Mouse (Mus musculus) intestine, embryonic 16.5 days (tissue): Measurements from ENCODE around the gene Amfr. TPM values are rescaled to one million over a fixed set of nuclear protein-coding genes. Genes with fewer than 3 reads are reported as not detected.

Experiments used
- ATAC-seq: fragments of 200-750 bp; cut with Nextera tagmentation; 2 replicates; pipeline ENCODE4 v1.8.0; 2017; ENCODE audit warnings: moderate TSS enrichment, moderate library complexity
- H3K27ac ChIP-seq: fragments of 300-500 bp; sonication (generic); 2 replicates; pipeline ENCODE4 v1.5.1; 2014; ENCODE audit warnings: mild to moderate bottlenecking, low read length
- H3K27me3 ChIP-seq: fragments of 300-500 bp; sonication (generic); replicated peaks from 2 replicates; pipeline ENCODE4 v1.6.1; 2014; ENCODE audit warnings: low read length, control low read depth, mixed read lengths; ENCODE audit not compliant: control insufficient read depth, insufficient read depth
- H3K36me3 ChIP-seq: fragments of 300-500 bp; sonication (generic); 2 replicates; pipeline ENCODE4 v1.6.1; 2014; ENCODE audit warnings: low read length, control low read depth; ENCODE audit not compliant: control insufficient read depth, insufficient read depth
- H3K4me1 ChIP-seq: fragments of 300-500 bp; sonication (generic); 2 replicates; pipeline ENCODE4 v1.6.1; 2014; ENCODE audit warnings: low read length, control low read depth, mixed read lengths; ENCODE audit not compliant: control insufficient read depth, insufficient read depth
- H3K4me2 ChIP-seq: fragments of 300-500 bp; sonication (generic); 2 replicates; pipeline ENCODE4 v1.6.1; 2014; ENCODE audit warnings: low read depth, low read length, control low read depth
- H3K4me3 ChIP-seq: fragments of 300-500 bp; sonication (generic); 2 replicates; pipeline ENCODE4 v1.5.1; 2014; ENCODE audit warnings: mild to moderate bottlenecking, low read length
- H3K9ac ChIP-seq: fragments of 300-500 bp; sonication (generic); 2 replicates; pipeline ENCODE4 v1.6.1; 2014; ENCODE audit warnings: low read depth, low read length
- H3K9me3 ChIP-seq: fragments of 300-500 bp; sonication (generic); 2 replicates; pipeline ENCODE4 v1.6.1; 2016; ENCODE audit warnings: low read length, control low read depth; ENCODE audit not compliant: control insufficient read depth
- WGBS: fragments of 180-500 bp; shearing (Covaris S2); extraction: QIAGEN DNeasy Blood & Tissue Kit; methylation state at CpG from one replicate; pipeline ENCODE4 v1.1.7; 2014; 5-methylcytosine and 5-hydroxymethylcytosine counted together
- microRNA-seq: library from miRNA; unstranded; fragments of <30 nt; microRNA quantifications from one replicate; pipeline ENCODE4, GENCODE M21; 2016
- polyA plus RNA-seq: library from polyadenylated mRNA; unstranded; fragments of >200 nt; fragmentation: Nextera tagmentation; extraction: Ambion mirVana; gene quantifications from 2 replicates; pipeline ENCODE4 v1.2.1, GENCODE M21; 2015

Gene Amfr
- polyA plus RNA-seq, 1 experiment from 2014 or later, result 27.8 TPM

DNA sequence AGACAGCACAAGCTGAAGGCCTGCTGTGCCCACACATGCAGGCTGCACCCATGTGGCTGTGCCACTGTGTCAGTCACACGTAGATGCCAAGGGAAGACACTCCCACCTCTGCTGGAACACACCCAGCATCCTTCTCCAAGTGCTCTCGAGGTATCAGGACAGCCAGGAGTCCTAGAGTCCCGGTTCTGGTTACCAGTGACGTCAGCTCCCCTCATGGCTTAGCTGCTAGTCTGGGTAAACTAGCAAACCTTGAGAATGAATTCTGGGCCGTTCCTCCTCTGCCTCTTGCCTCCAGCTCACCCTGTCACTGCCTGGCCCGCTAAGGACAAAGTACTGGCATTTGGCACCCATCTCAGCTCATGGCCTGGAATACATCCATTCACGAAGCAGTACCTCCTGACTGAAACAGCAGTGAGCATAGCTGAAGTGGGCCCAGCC, 88.7 kb downstream of the Amfr start:
- Histone ChIP-seq H3K4me2 (no peak overlapping the region), H3K9ac (no peak overlapping the region), H3K27ac (no peak overlapping the region), H3K36me3 (no peaks in the 10 kb centered on the region), H3K9me3 (no peaks in the 10 kb centered on the region), H3K4me3 (no peak overlapping the region), H3K27me3 (no peaks in the 10 kb centered on the region), H3K4me1 (peaks cover 7% of the 10 kb centered on the region; the same call in 1 of the 2 replicates)
- ATAC-seq, result no peak
- WGBS, result 48% methylated on average over 7 of the region's 7 CpGs

Small RNAs within 50 kb of the gene (microRNA-seq; reads per million reads assigned to microRNA genes)
- gene Gm24159, result not detected

Other genes with a start within 250 kb of the Amfr start
- 10.4 and 10.6 TPM in 2 replicates for gene Gnao1, start 202.9 kb downstream of the Amfr start, polyA plus RNA-seq
- gene Nudt21, start 24.2 kb upstream of the Amfr start, polyA plus RNA-seq, result 87.8 and 95.9 TPM in 2 replicates
- 12.5 and 13.1 TPM in 2 replicates for gene Ogfod1, start 24.4 kb upstream of the Amfr start, polyA plus RNA-seq
- gene Bbs2, start 86.1 kb upstream of the Amfr start, polyA plus RNA-seq, result 6.8 and 8.2 TPM in 2 replicates
- gene Mt4, start 124.4 kb upstream of the Amfr start, polyA plus RNA-seq, result 5.5 and 6.3 TPM in 2 replicates
- gene Mt3, start 139.8 kb upstream of the Amfr start, polyA plus RNA-seq, result 5.4 and 5.5 TPM in 2 replicates
- gene Mt2, start 159.8 kb upstream of the Amfr start, polyA plus RNA-seq, result 600 and 738 TPM in 2 replicates
- 3,631 and 3,684 TPM in 2 replicates for gene Mt1, start 166.2 kb upstream of the Amfr start, polyA plus RNA-seq
- gene Nup93, start 201.7 kb upstream of the Amfr start, polyA plus RNA-seq, result 56.9 and 66.4 TPM in 2 replicates